Mouse (Mus musculus) limb, embryonic 12.5 days (tissue): ENCODE measurements around the gene Prss28. TPM values are rescaled to one million over a fixed set of nuclear protein-coding genes. Genes with fewer than 3 reads are reported as not detected.

Experiments
- ATAC-seq: fragments of 200-750 bp; cut with Nextera tagmentation; 2 replicates; pipeline ENCODE4 v1.8.0; 2017; ENCODE audit warnings: low read depth, moderate TSS enrichment; ENCODE audit not compliant: insufficient number of reproducible peaks, insufficient read depth, low FRiP score, low TSS enrichment
- H3K27ac ChIP-seq: fragments of 300-500 bp; sonication (generic); 2 replicates; pipeline ENCODE4 v1.5.1; 2016; ENCODE audit warnings: mild to moderate bottlenecking, moderate library complexity
- H3K27me3 ChIP-seq: fragments of 300-500 bp; sonication (generic); 2 replicates; pipeline ENCODE4 v1.6.1; 2016; ENCODE audit warnings: mild to moderate bottlenecking, moderate library complexity
- H3K36me3 ChIP-seq: fragments of 300-500 bp; sonication (generic); 2 replicates; pipeline ENCODE4 v1.6.1; 2016; ENCODE audit warnings: mild to moderate bottlenecking, moderate library complexity
- H3K4me1 ChIP-seq: fragments of 300-500 bp; sonication (generic); replicated peaks from 2 replicates; pipeline ENCODE4 v1.6.1; 2016
- H3K4me2 ChIP-seq: fragments of 300-500 bp; sonication (generic); 2 replicates; pipeline ENCODE4 v1.6.1; 2016; ENCODE audit warnings: mild to moderate bottlenecking, moderate library complexity
- H3K4me3 ChIP-seq: fragments of 300-500 bp; sonication (generic); replicated peaks from 2 replicates; pipeline ENCODE4 v1.5.1; 2016; ENCODE audit warnings: mild to moderate bottlenecking
- H3K9ac ChIP-seq: fragments of 300-500 bp; sonication (generic); replicated peaks from 2 replicates; pipeline ENCODE4 v1.6.1; 2016; ENCODE audit warnings: mild to moderate bottlenecking, moderate library complexity
- H3K9me3 ChIP-seq: fragments of 300-500 bp; sonication (generic); 2 replicates; pipeline ENCODE4 v1.6.1; 2016; ENCODE audit warnings: mild to moderate bottlenecking, moderate library complexity
- WGBS: fragments of 180-500 bp; shearing (Covaris S2); methylation state at CpG from one replicate; pipeline ENCODE4 v1.1.7; 2016; 5-methylcytosine and 5-hydroxymethylcytosine counted together
- polyA plus RNA-seq: library from polyadenylated mRNA; unstranded; fragments of >200 nt; fragmentation: Nextera tagmentation; extraction: Ambion mirVana; gene quantifications from 2 replicates; pipeline ENCODE4 v1.2.1, GENCODE M21; 2016

Gene Prss28
- not detected in 2 replicates for polyA plus RNA-seq

GRCm38 (mm10) chr17:25308346-25308745 lies at the start of gene Prss28:
Gene Prss28, plus strand, starts transcription at chr17:25308646.
- Histone ChIP-seq H3K9ac (no peak within 1 kb of the TSS), H3K27me3 (peaks cover 6% of the 10 kb centered on the region), H3K36me3 (no peaks in the 10 kb centered on the region), H3K4me2 (no peak within 1 kb of the TSS), H3K4me1 (no peaks in the 10 kb centered on the region), H3K4me3 (no peak within 1 kb of the TSS), H3K9me3 (no peaks in the 10 kb centered on the region), H3K27ac (no peak within 1 kb of the TSS)
- ATAC-seq = no peak
- 68% methylated on average over 4 of the region's 4 CpGs for WGBS

GRCm38 (mm10) chr17:25264453-25264852 lies 44.0 kb upstream of the Prss28 start:
- no peak overlapping the region for H3K27ac ChIP-seq
- H3K27me3 ChIP-seq = no peaks in the 10 kb centered on the region
- H3K4me1 ChIP-seq = no peaks in the 10 kb centered on the region
- H3K9ac ChIP-seq = no peak overlapping the region
- no peak for ATAC-seq
- 83% methylated on average over 3 of the region's 3 CpGs for WGBS
- H3K36me3 ChIP-seq = peaks cover 81% of the 10 kb centered on the region
- no peaks in the 10 kb centered on the region for H3K9me3 ChIP-seq
- H3K4me3 ChIP-seq = no peak overlapping the region
- H3K4me2 ChIP-seq = no peak overlapping the region

GRCm38 (mm10) chr17:25270795-25271335 lies 37.6 kb upstream of the Prss28 start:
- 84% methylated on average over 2 of the region's 2 CpGs for WGBS
- Histone ChIP-seq H3K4me3 (peak overlapping the region; percentile 97), H3K9ac (peak overlapping the region; percentile 98), H3K4me2 (peak overlapping the region; percentile 97), H3K27ac (no peak overlapping the region), H3K27me3 (no peaks in the 10 kb centered on the region), H3K4me1 (peaks cover 28% of the 10 kb centered on the region), H3K9me3 (no peaks in the 10 kb centered on the region), H3K36me3 (peaks cover 51% of the 10 kb centered on the region)
- no peak for ATAC-seq

- Histone ChIP-seq H3K4me1 (peaks cover 28% of the 10 kb centered on the region), H3K9ac (peak overlapping the region; percentile 98), H3K27me3 (no peaks in the 10 kb centered on the region), H3K4me2 (peak overlapping the region; percentile 97), H3K27ac (peak overlapping the region; percentile 99), H3K9me3 (no peaks in the 10 kb centered on the region), H3K4me3 (peak overlapping the region; percentile 97), H3K36me3 (peaks cover 37% of the 10 kb centered on the region)
- no peak for ATAC-seq
- WGBS = under 1% methylated on average over 10 of the region's 10 CpGs
Observed at GRCm38 (mm10) chr17:25272326-25272725, 36.1 kb upstream of the Prss28 start.

- peaks cover 29% of the 10 kb centered on the region for H3K36me3 ChIP-seq
- peak; percentile 91 for ATAC-seq
- peak overlapping the region; percentile 97 for H3K4me3 ChIP-seq
- H3K4me2 ChIP-seq = peak overlapping the region; percentile 97
- H3K9me3 ChIP-seq = no peaks in the 10 kb centered on the region
- peak overlapping the region; percentile 99 for H3K27ac ChIP-seq
- H3K27me3 ChIP-seq = no peaks in the 10 kb centered on the region
- peaks cover 28% of the 10 kb centered on the region for H3K4me1 ChIP-seq
- WGBS = under 1% methylated on average over 91 of the region's 92 CpGs
- peak overlapping the region; percentile 98 for H3K9ac ChIP-seq
Observed at GRCm38 (mm10) chr17:25272951-25273705, 35.3 kb upstream of the Prss28 start.

GRCm38 (mm10) chr17:25273706-25274501 lies 34.5 kb upstream of the Prss28 start:
- under 1% methylated on average over 45 of the region's 45 CpGs for WGBS
- H3K36me3 ChIP-seq = peaks cover 21% of the 10 kb centered on the region
- no peaks in the 10 kb centered on the region for H3K9me3 ChIP-seq
- H3K9ac ChIP-seq = peak overlapping the region; percentile 98
- peak overlapping the region; percentile 97 for H3K4me2 ChIP-seq
- ATAC-seq = peak; percentile 84
- no peaks in the 10 kb centered on the region for H3K27me3 ChIP-seq
- peaks cover 28% of the 10 kb centered on the region for H3K4me1 ChIP-seq
- peak overlapping the region; percentile 99 for H3K27ac ChIP-seq
- H3K4me3 ChIP-seq = peak overlapping the region; percentile 97

- peaks cover 28% of the 10 kb centered on the region for H3K4me1 ChIP-seq
- peak within 1 kb of the TSS; percentile 97 for H3K4me2 ChIP-seq
- no peak for ATAC-seq
- H3K4me3 ChIP-seq = peak within 1 kb of the TSS; percentile 97
- peak within 1 kb of the TSS; percentile 99 for H3K27ac ChIP-seq
- H3K36me3 ChIP-seq = peaks cover 12% of the 10 kb centered on the region
- no peaks in the 10 kb centered on the region for H3K9me3 ChIP-seq
- peak within 1 kb of the TSS; percentile 98 for H3K9ac ChIP-seq
- H3K27me3 ChIP-seq = no peaks in the 10 kb centered on the region
- WGBS = 81% methylated on average over 9 of the region's 9 CpGs
Observed at GRCm38 (mm10) chr17:25274571-25275346, 33.7 kb upstream of the Prss28 start, which contains the start of gene Ube2i. Gene Ube2i, minus strand, starts transcription at chr17:25274622.

- WGBS = 95% methylated on average over 3 of the region's 3 CpGs
- Histone ChIP-seq H3K4me2 (no peak overlapping the region), H3K4me3 (no peak overlapping the region), H3K36me3 (peaks cover 2% of the 10 kb centered on the region; the same call in 1 of the 2 replicates), H3K9ac (no peak overlapping the region), H3K27ac (no peak overlapping the region), H3K27me3 (no peaks in the 10 kb centered on the region), H3K9me3 (no peaks in the 10 kb centered on the region), H3K4me1 (peaks cover 21% of the 10 kb centered on the region)
- no peak for ATAC-seq
Observed at GRCm38 (mm10) chr17:25275833-25276232, 32.6 kb upstream of the Prss28 start.

- H3K9ac ChIP-seq = no peak overlapping the region
- no peaks in the 10 kb centered on the region for H3K36me3 ChIP-seq
- no peaks in the 10 kb centered on the region for H3K27me3 ChIP-seq
- H3K4me3 ChIP-seq = no peak overlapping the region
- no peak overlapping the region for H3K27ac ChIP-seq
- WGBS = 43% methylated on average over 11 of the region's 11 CpGs
- no peaks in the 10 kb centered on the region for H3K4me1 ChIP-seq
- H3K9me3 ChIP-seq = 0 out of 2 replicates have a peak, but pooled peaks cover 4% of the 10 kb centered on the region
- no peak overlapping the region for H3K4me2 ChIP-seq
- no peak for ATAC-seq
Observed at GRCm38 (mm10) chr17:25282133-25282532, 26.3 kb upstream of the Prss28 start.

GRCm38 (mm10) chr17:25285033-25285432 lies 23.4 kb upstream of the Prss28 start:
- Histone ChIP-seq H3K9ac (no peak overlapping the region), H3K9me3 (0 out of 2 replicates have a peak, but pooled peaks cover 4% of the 10 kb centered on the region), H3K27ac (no peak overlapping the region), H3K4me2 (no peak overlapping the region), H3K36me3 (no peaks in the 10 kb centered on the region), H3K4me3 (no peak overlapping the region), H3K27me3 (0 out of 2 replicates have a peak, but pooled peaks cover 3% of the 10 kb centered on the region), H3K4me1 (no peaks in the 10 kb centered on the region)
- ATAC-seq = no peak
- WGBS = 24% methylated on average over 3 of the region's 3 CpGs
